Mouse (Mus musculus): ENCODE data around the gene Med26.

The Med26 gene

GRCm38 (mm10) chr8:72547122-72547801 is 808 bp downstream of the Med26 start:
- peak; percentile 94 for DNase-seq

GRCm38 (mm10) chr8:72539234-72539633 is 8.8 kb downstream of the Med26 start:
- no peak for DNase-seq

GRCm38 (mm10) chr8:72534888-72535287 is 13.2 kb downstream of the Med26 start:
- no peak for DNase-seq

- DNase-seq, result no peak
Measured at GRCm38 (mm10) chr8:72532103-72532502, 16.0 kb downstream of the Med26 start.

GRCm38 (mm10) chr8:72521888-72522287 is 26.2 kb downstream of the Med26 start:
- no peak for DNase-seq

GRCm38 (mm10) chr8:72517421-72517988 is 30.6 kb downstream of the Med26 start:
- DNase-seq, result peak; percentile 93

GRCm38 (mm10) chr8:72513158-72513557 is 34.9 kb downstream of the Med26 start:
- no peak for DNase-seq

- DNase-seq, result peak; percentile 83
Measured at GRCm38 (mm10) chr8:72512648-72513047, 35.4 kb downstream of the Med26 start.

GRCm38 (mm10) chr8:72507505-72507904 is 40.6 kb downstream of the Med26 start:
- no peak for DNase-seq

- no peak for DNase-seq
Measured at GRCm38 (mm10) chr8:72504637-72505314, 43.3 kb downstream of the Med26 start.

- no peak for DNase-seq
Measured at GRCm38 (mm10) chr8:72504137-72504536, 43.9 kb downstream of the Med26 start.

- peak; percentile 94 for DNase-seq
Measured at GRCm38 (mm10) chr8:72500521-72500931, 47.5 kb downstream of the Med26 start.

- DNase-seq, result peak; percentile 98
Measured at GRCm38 (mm10) chr8:72499521-72500284, 48.4 kb downstream of the Med26 start.

- no peak for DNase-seq
Measured at GRCm38 (mm10) chr8:72498527-72498926, 49.5 kb downstream of the Med26 start.

- no peak for DNase-seq
Measured at GRCm38 (mm10) chr8:72497911-72498310, 50.2 kb downstream of the Med26 start.

- DNase-seq, result peak; percentile 92
Measured at GRCm38 (mm10) chr8:72496217-72496616, 51.9 kb downstream of the Med26 start.

GRCm38 (mm10) chr8:72495411-72496111 is 52.5 kb downstream of the Med26 start:
- DNase-seq, result peak; percentile 91

- peak; percentile 91 for DNase-seq
Measured at GRCm38 (mm10) chr8:72493381-72493780, 54.7 kb downstream of the Med26 start.

GRCm38 (mm10) chr8:72492622-72493081 is 55.4 kb downstream of the Med26 start:
- peak; percentile 100 for DNase-seq

- DNase-seq, result peak; percentile 95
Measured at GRCm38 (mm10) chr8:72491680-72492621, 56.1 kb downstream of the Med26 start, which contains the start of gene Slc35e1. Gene Slc35e1 (minus strand): TSS chr8:72492614.

GRCm38 (mm10) chr8:72491017-72491416 is 57.1 kb downstream of the Med26 start:
- no peak for DNase-seq

Measured in heart, adult 11 months (tissue).